Mouse (Mus musculus) cerebellum, adult 2 months (tissue): ENCODE measurements around the gene Ccdc15.

ENCODE experiments used
- CTCF ChIP-seq: fragments of 200-500 bp; IDR thresholded peaks from 2 replicates; pipeline ENCODE4 v1.5.1; 2011; ENCODE audit warnings: low read depth, mild to moderate bottlenecking, control low read depth, low read length, moderate library complexity, borderline replicate concordance; ENCODE audit not compliant: insufficient read depth
- POLR2A ChIP-seq: fragments of 200-500 bp; IDR thresholded peaks from 2 replicates; pipeline ENCODE4 v1.6.1; 2011; ENCODE audit warnings: low read length, control low read depth, borderline replicate concordance; ENCODE audit not compliant: insufficient read depth

GRCm38 (mm10) chr9:37367301-37368080 is 19.3 kb upstream of the Ccdc15 start, which contains the start of gene Hepacam:
- TF ChIP-seq CTCF (no peak), POLR2A (no peak)
